Mouse (Mus musculus) heart, embryonic 15.5 days (tissue): Measurements from ENCODE around the gene Nr5a2. TPM values are rescaled to one million over a fixed set of nuclear protein-coding genes. Genes with fewer than 3 reads are reported as not detected.
A peak's percentile ranks its signal among the peaks of the same experiment; 100 is the strongest.

Experiments
- ATAC-seq: fragments of 200-750 bp; cut with Nextera tagmentation; replicated peaks from 2 replicates; pipeline ENCODE4 v1.8.0; 2017; ENCODE audit warnings: low read depth, moderate TSS enrichment; ENCODE audit not compliant: insufficient number of reproducible peaks, insufficient read depth, low FRiP score
- H3K27ac ChIP-seq: fragments of 300-500 bp; sonication (generic); 2 replicates; pipeline ENCODE4 v1.5.1; 2015; ENCODE audit warnings: mild to moderate bottlenecking, inconsistent platforms
- H3K27me3 ChIP-seq: fragments of 300-500 bp; sonication (generic); 2 replicates; pipeline ENCODE4 v1.6.1; 2015; ENCODE audit warnings: inconsistent platforms
- H3K36me3 ChIP-seq: fragments of 300-500 bp; sonication (generic); 2 replicates; pipeline ENCODE4 v1.6.1; 2015; ENCODE audit warnings: mild to moderate bottlenecking, inconsistent platforms
- H3K4me1 ChIP-seq: fragments of 300-500 bp; sonication (generic); replicated peaks from 2 replicates; pipeline ENCODE4 v1.6.1; 2015; ENCODE audit warnings: inconsistent platforms
- H3K4me2 ChIP-seq: fragments of 300-500 bp; sonication (generic); 2 replicates; pipeline ENCODE4 v1.6.1; 2015; ENCODE audit warnings: inconsistent platforms, mild to moderate bottlenecking, moderate library complexity
- H3K4me3 ChIP-seq: fragments of 300-500 bp; sonication (generic); 2 replicates; pipeline ENCODE4 v1.5.1; 2015; ENCODE audit warnings: mild to moderate bottlenecking, inconsistent platforms
- H3K9ac ChIP-seq: fragments of 300-500 bp; sonication (generic); 2 replicates; pipeline ENCODE4 v1.6.1; 2015; ENCODE audit warnings: mild to moderate bottlenecking, inconsistent platforms
- H3K9me3 ChIP-seq: fragments of 300-500 bp; sonication (generic); replicated peaks from 2 replicates; pipeline ENCODE4 v1.6.1; 2016; ENCODE audit warnings: inconsistent platforms
- WGBS: fragments of 180-500 bp; shearing (Covaris S2); methylation state at CpG from one replicate; pipeline ENCODE4 v1.1.7; 2015; ENCODE audit warnings: mixed read lengths; 5-methylcytosine and 5-hydroxymethylcytosine counted together
- polyA plus RNA-seq: library from polyadenylated mRNA; unstranded; fragments of >200 nt; fragmentation: Nextera tagmentation; extraction: Ambion mirVana; gene quantifications from 2 replicates; pipeline ENCODE4 v1.2.1, GENCODE M21; 2015

Gene Nr5a2
- polyA plus RNA-seq, 1 experiment from 2014 or later, result 0.30 TPM

- Histone ChIP-seq H3K9me3 (no peaks in the 10 kb centered on the region), H3K4me3 (no peak overlapping the region), H3K36me3 (no peaks in the 10 kb centered on the region), H3K4me1 (no peaks in the 10 kb centered on the region; the same call in none of the 2 replicates), H3K27ac (no peak overlapping the region), H3K4me2 (no peak overlapping the region), H3K9ac (no peak overlapping the region), H3K27me3 (no peaks in the 10 kb centered on the region)
- WGBS, result 76% methylated on average over 5 of the region's 5 CpGs
- ATAC-seq, result no peak
These were observed 29.2 kb downstream of the Nr5a2 start for GRCm38 (mm10) chr1:136931026-136931425.

- Histone ChIP-seq H3K9ac (no peak overlapping the region), H3K4me1 (no peaks in the 10 kb centered on the region; the same call in none of the 2 replicates), H3K36me3 (no peaks in the 10 kb centered on the region), H3K27ac (no peak overlapping the region), H3K27me3 (no peaks in the 10 kb centered on the region), H3K4me2 (no peak overlapping the region), H3K4me3 (no peak overlapping the region), H3K9me3 (no peaks in the 10 kb centered on the region)
- ATAC-seq, result no peak
- 92% methylated on average over 6 of the region's 6 CpGs for WGBS
These were observed 30.5 kb downstream of the Nr5a2 start for GRCm38 (mm10) chr1:136929743-136930142.

GRCm38 (mm10) chr1:136927428-136927827 lies 32.8 kb downstream of the Nr5a2 start:
- H3K4me2 ChIP-seq, result no peak overlapping the region

GRCm38 (mm10) chr1:136926026-136926425 lies 34.2 kb downstream of the Nr5a2 start:
- H3K9me3 ChIP-seq, result no peaks in the 10 kb centered on the region
- 38% methylated on average over 3 of the region's 3 CpGs for WGBS
- H3K36me3 ChIP-seq, result no peaks in the 10 kb centered on the region
- no peak overlapping the region for H3K27ac ChIP-seq
- no peak overlapping the region for H3K4me2 ChIP-seq
- no peak for ATAC-seq
- no peak overlapping the region for H3K4me3 ChIP-seq
- no peak overlapping the region for H3K9ac ChIP-seq
- no peaks in the 10 kb centered on the region for H3K27me3 ChIP-seq
- H3K4me1 ChIP-seq, result no peaks in the 10 kb centered on the region; the same call in 1 of the 2 replicates

More at GRCm38 (mm10) chr1:136927428-136927827, 32.8 kb downstream of the Nr5a2 start:
- 60% methylated on average over 9 of the region's 9 CpGs for WGBS
- H3K4me1 ChIP-seq, result no peaks in the 10 kb centered on the region; the same call in 1 of the 2 replicates
- H3K27ac ChIP-seq, result no peak overlapping the region
- no peak overlapping the region for H3K9ac ChIP-seq
- no peaks in the 10 kb centered on the region for H3K36me3 ChIP-seq
- no peak overlapping the region for H3K4me3 ChIP-seq
- no peaks in the 10 kb centered on the region for H3K9me3 ChIP-seq
- no peak for ATAC-seq
- H3K27me3 ChIP-seq, result no peaks in the 10 kb centered on the region

GRCm38 (mm10) chr1:136920089-136920488 lies 40.2 kb downstream of the Nr5a2 start:
- no peaks in the 10 kb centered on the region for H3K27me3 ChIP-seq
- no peak overlapping the region for H3K4me2 ChIP-seq
- H3K9ac ChIP-seq, result no peak overlapping the region
- no peak overlapping the region for H3K4me3 ChIP-seq
- peaks cover 15% of the 10 kb centered on the region for H3K4me1 ChIP-seq
- 0 out of 2 replicates have a peak overlapping the region, but pooled peaks have one; percentile 0 for H3K27ac ChIP-seq
- no peaks in the 10 kb centered on the region for H3K36me3 ChIP-seq
- no peak for ATAC-seq
- H3K9me3 ChIP-seq, result no peaks in the 10 kb centered on the region
- 74% methylated on average over 4 of the region's 4 CpGs for WGBS

GRCm38 (mm10) chr1:136918791-136919190 lies 41.5 kb downstream of the Nr5a2 start:
- Histone ChIP-seq H3K9ac (no peak overlapping the region), H3K9me3 (no peaks in the 10 kb centered on the region), H3K4me1 (peaks cover 15% of the 10 kb centered on the region), H3K27me3 (no peaks in the 10 kb centered on the region), H3K36me3 (no peaks in the 10 kb centered on the region), H3K27ac (peak overlapping the region; percentile 70), H3K4me3 (no peak overlapping the region), H3K4me2 (peak overlapping the region; percentile 39)
- WGBS, result 14% methylated on average over 9 of the region's 9 CpGs
- no peak for ATAC-seq

GRCm38 (mm10) chr1:136915438-136915837 lies 44.8 kb downstream of the Nr5a2 start:
- 38% methylated on average over 11 of the region's 11 CpGs for WGBS
- no peak for ATAC-seq

GRCm38 (mm10) chr1:136911996-136912395 lies 48.3 kb downstream of the Nr5a2 start:
- Histone ChIP-seq H3K27ac (no peak overlapping the region), H3K27me3 (no peaks in the 10 kb centered on the region), H3K4me3 (no peak overlapping the region), H3K4me1 (no peaks in the 10 kb centered on the region), H3K4me2 (no peak overlapping the region), H3K9ac (no peak overlapping the region), H3K36me3 (no peaks in the 10 kb centered on the region), H3K9me3 (no peaks in the 10 kb centered on the region)
- no peak for ATAC-seq
- WGBS, result 74% methylated on average over 10 of the region's 10 CpGs

More at GRCm38 (mm10) chr1:136915438-136915837, 44.8 kb downstream of the Nr5a2 start:
- peak overlapping the region; percentile 20; the same call in 1 of the 2 replicates for H3K4me2 ChIP-seq
- no peak overlapping the region for H3K27ac ChIP-seq
- H3K27me3 ChIP-seq, result no peaks in the 10 kb centered on the region
- H3K9ac ChIP-seq, result no peak overlapping the region
- H3K4me1 ChIP-seq, result peaks cover 15% of the 10 kb centered on the region
- H3K4me3 ChIP-seq, result no peak overlapping the region
- no peaks in the 10 kb centered on the region for H3K9me3 ChIP-seq
- no peaks in the 10 kb centered on the region for H3K36me3 ChIP-seq

- Histone ChIP-seq H3K4me2 (no peak overlapping the region), H3K4me3 (no peak overlapping the region), H3K27me3 (no peaks in the 10 kb centered on the region), H3K9ac (no peak overlapping the region), H3K36me3 (no peaks in the 10 kb centered on the region), H3K4me1 (no peaks in the 10 kb centered on the region), H3K27ac (no peak overlapping the region), H3K9me3 (no peaks in the 10 kb centered on the region)
- ATAC-seq, result no peak
- 73% methylated on average over 2 of the region's 2 CpGs for WGBS
These were observed 48.7 kb downstream of the Nr5a2 start for GRCm38 (mm10) chr1:136911594-136911860.

GRCm38 (mm10) chr1:136910741-136911593 lies 49.3 kb downstream of the Nr5a2 start:
- no peak overlapping the region for H3K4me2 ChIP-seq
- WGBS, result 72% methylated on average over 12 of the region's 12 CpGs
- H3K36me3 ChIP-seq, result no peaks in the 10 kb centered on the region
- no peak overlapping the region for H3K9ac ChIP-seq
- H3K4me3 ChIP-seq, result no peak overlapping the region
- H3K27ac ChIP-seq, result no peak overlapping the region
- no peaks in the 10 kb centered on the region for H3K27me3 ChIP-seq
- H3K9me3 ChIP-seq, result no peaks in the 10 kb centered on the region
- ATAC-seq, result no peak
- no peaks in the 10 kb centered on the region for H3K4me1 ChIP-seq

- H3K4me1 ChIP-seq, result no peaks in the 10 kb centered on the region
- no peak overlapping the region for H3K4me2 ChIP-seq
- H3K9me3 ChIP-seq, result no peaks in the 10 kb centered on the region
- H3K4me3 ChIP-seq, result no peak overlapping the region
- no peaks in the 10 kb centered on the region for H3K36me3 ChIP-seq
- WGBS, result 80% methylated on average over 12 of the region's 12 CpGs
- no peak overlapping the region for H3K27ac ChIP-seq
- H3K9ac ChIP-seq, result no peak overlapping the region
- no peaks in the 10 kb centered on the region for H3K27me3 ChIP-seq
- ATAC-seq, result no peak
These were observed 50.1 kb downstream of the Nr5a2 start for GRCm38 (mm10) chr1:136910144-136910543.

GRCm38 (mm10) chr1:136909494-136910037 lies 50.7 kb downstream of the Nr5a2 start:
- Histone ChIP-seq H3K9ac (no peak overlapping the region), H3K36me3 (no peaks in the 10 kb centered on the region), H3K27ac (no peak overlapping the region), H3K4me1 (no peaks in the 10 kb centered on the region), H3K9me3 (no peaks in the 10 kb centered on the region), H3K4me2 (no peak overlapping the region), H3K27me3 (no peaks in the 10 kb centered on the region), H3K4me3 (no peak overlapping the region)
- no peak for ATAC-seq
- 82% methylated on average over 6 of the region's 6 CpGs for WGBS
